Mouse (Mus musculus): ENCODE data around the gene Sppl3.

- TF ChIP-seq CTCF (conservative IDR thresholded peaks at IDR 0.05; ENCODE audit: low read length) (no peak), POU5F1 (IDR thresholded peaks at IDR 0.05; ENCODE audit: borderline replicate concordance, low read length) (no peak), NANOG (IDR thresholded peaks at IDR 0.05; ENCODE audit: borderline replicate concordance, low read length) (no peak)
Measured at GRCm38 (mm10) chr5:115022021-115022420, 11.1 kb downstream of the Sppl3 start.
